Mouse (Mus musculus): ENCODE measurements at regions not wholly inside any gene's neighbourhood (a gene's known extent, or its start where the extent isn't known, plus 50 kb on each side); places are given as distances from the start of the nearest gene placed in this dataset.

DNA sequence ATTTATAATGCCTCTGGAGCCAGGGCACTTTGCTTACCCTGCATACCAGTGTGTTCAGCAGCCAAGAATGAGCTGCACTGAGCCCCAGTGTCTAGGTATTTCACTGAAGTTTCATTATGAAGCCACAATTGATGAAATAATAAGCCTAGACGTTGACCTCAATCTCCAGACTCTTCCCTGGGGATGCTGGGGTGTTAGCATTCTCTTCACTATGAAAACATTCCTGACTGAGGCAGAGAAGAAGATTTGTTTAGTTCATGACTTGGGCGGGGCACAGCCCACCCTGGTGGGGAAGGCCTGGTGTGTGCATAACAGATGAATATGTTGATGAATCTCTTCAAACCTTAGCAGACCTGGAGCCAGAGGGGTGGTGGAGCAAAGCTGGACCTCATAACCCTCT lies 104.4 kb downstream of the Erv3 start:
- no peak for TF ChIP-seq EP300 (IDR thresholded peaks at IDR 0.05; ENCODE audit: insufficient read depth, low read depth, low read length)
- no peak for TF ChIP-seq POLR2A (IDR thresholded peaks at IDR 0.05; ENCODE audit: insufficient read depth, low read depth, low read length)
